Mouse (Mus musculus): ENCODE data around the gene Trip6.

Gene Trip6

GRCm38 (mm10) chr5:137314193-137315083 lies at the start of gene Trip6:
TSS of gene Trip6 (minus strand) at chr5:137314404.
- DNase-seq, result peak; percentile 85

- DNase-seq, result no peak
These were observed 44.2 kb upstream of the Trip6 start for GRCm38 (mm10) chr5:137358382-137358781.

- no peak for DNase-seq
These were observed 39.9 kb upstream of the Trip6 start for GRCm38 (mm10) chr5:137354091-137354490.

GRCm38 (mm10) chr5:137352011-137352975 lies 38.1 kb upstream of the Trip6 start:
- DNase-seq, result peak; percentile 80

- no peak for DNase-seq
These were observed 37.2 kb upstream of the Trip6 start for GRCm38 (mm10) chr5:137351394-137351793.

GRCm38 (mm10) chr5:137351058-137351380 lies 36.8 kb upstream of the Trip6 start:
- no peak for DNase-seq

GRCm38 (mm10) chr5:137350205-137351057 lies 36.2 kb upstream of the Trip6 start:
- DNase-seq, result no peak

GRCm38 (mm10) chr5:137349384-137350204 lies 35.4 kb upstream of the Trip6 start, which contains the start of gene Ephb4:
TSS of gene Ephb4 (plus strand) at chr5:137350109.
- peak; percentile 98 for DNase-seq

- peak; percentile 91 for DNase-seq
These were observed 34.5 kb upstream of the Trip6 start for GRCm38 (mm10) chr5:137348482-137349383.

- DNase-seq, result no peak
These were observed 33.7 kb upstream of the Trip6 start for GRCm38 (mm10) chr5:137347856-137348255.

GRCm38 (mm10) chr5:137346983-137347382 lies 32.8 kb upstream of the Trip6 start:
- DNase-seq, result no peak

- DNase-seq, result no peak
These were observed 32.2 kb upstream of the Trip6 start for GRCm38 (mm10) chr5:137346388-137346787.

GRCm38 (mm10) chr5:137345821-137346220 lies 31.6 kb upstream of the Trip6 start:
- peak; percentile 90 for DNase-seq

- DNase-seq, result no peak
These were observed 29.7 kb upstream of the Trip6 start for GRCm38 (mm10) chr5:137343869-137344268.

GRCm38 (mm10) chr5:137343412-137343811 lies 29.2 kb upstream of the Trip6 start:
- DNase-seq, result no peak

GRCm38 (mm10) chr5:137342407-137343012 lies 28.3 kb upstream of the Trip6 start:
- DNase-seq, result no peak

- no peak for DNase-seq
These were observed 26.0 kb upstream of the Trip6 start for GRCm38 (mm10) chr5:137340222-137340621.

- DNase-seq, result peak; percentile 74
These were observed 25.2 kb upstream of the Trip6 start for GRCm38 (mm10) chr5:137339290-137339979.

- DNase-seq, result peak; percentile 69
These were observed 24.6 kb upstream of the Trip6 start for GRCm38 (mm10) chr5:137338663-137339289.

Data from kidney, adult 11 months (tissue).